Mouse (Mus musculus) midbrain, postnatal 0 days (tissue): Measurements from ENCODE around the gene Arhgef17. TPM values are rescaled to one million over a fixed set of nuclear protein-coding genes. Genes with fewer than 3 reads are reported as not detected.

Experiments
- ATAC-seq: fragments of 200-750 bp; cut with Nextera tagmentation; 2 replicates; pipeline ENCODE4 v1.8.0; 2017; ENCODE audit warnings: moderate number of reproducible peaks, mild to moderate bottlenecking, moderate TSS enrichment, moderate library complexity; ENCODE audit not compliant: low FRiP score
- DNase-seq: peaks from one replicate; pipeline ENCODE4 v3.0.0-alpha.2; 2015; ENCODE audit warnings: low spot score
- H3K27ac ChIP-seq: fragments of 300-500 bp; sonication (generic); 2 replicates; pipeline ENCODE4 v1.5.1; 2014; ENCODE audit warnings: low read depth, mild to moderate bottlenecking, low read length, mixed read lengths
- H3K27me3 ChIP-seq: fragments of 300-500 bp; sonication (generic); 2 replicates; pipeline ENCODE4 v1.6.1; 2014; ENCODE audit warnings: low read length, control low read depth, mixed read lengths; ENCODE audit not compliant: insufficient read depth
- H3K36me3 ChIP-seq: fragments of 300-500 bp; sonication (generic); 2 replicates; pipeline ENCODE4 v1.6.1; 2014; ENCODE audit warnings: low read length, control low read depth, mixed read lengths; ENCODE audit not compliant: insufficient read depth
- H3K4me1 ChIP-seq: fragments of 300-500 bp; sonication (generic); 2 replicates; pipeline ENCODE4 v1.6.1; 2014; ENCODE audit warnings: mild to moderate bottlenecking, control low read depth, antibody characterized with exemption, low read length, mixed read lengths; ENCODE audit not compliant: insufficient read depth
- H3K4me2 ChIP-seq: fragments of 300-500 bp; sonication (generic); 2 replicates; pipeline ENCODE4 v1.6.1; 2014; ENCODE audit warnings: low read depth, mild to moderate bottlenecking, low read length, mixed read lengths; ENCODE audit not compliant: poor library complexity, severe bottlenecking
- H3K4me3 ChIP-seq: fragments of 300-500 bp; sonication (generic); 2 replicates; pipeline ENCODE4 v1.5.1; 2014; ENCODE audit warnings: low read depth, mild to moderate bottlenecking, low read length, moderate library complexity
- H3K9ac ChIP-seq: fragments of 300-500 bp; sonication (generic); replicated peaks from 2 replicates; pipeline ENCODE4 v1.6.1; 2014; ENCODE audit warnings: mild to moderate bottlenecking, low read length, moderate library complexity, mixed read lengths; ENCODE audit not compliant: poor library complexity, severe bottlenecking
- H3K9me3 ChIP-seq: fragments of 300-500 bp; sonication (generic); 2 replicates; pipeline ENCODE4 v1.6.1; 2016; ENCODE audit warnings: low read length, control low read depth
- CTCF ChIP-seq: IDR thresholded peaks from 2 replicates; pipeline ENCODE4 v1.5.1; 2016; ENCODE audit warnings: antibody characterized with exemption, mild to moderate bottlenecking
- WGBS: fragments of 180-500 bp; shearing (Covaris S2); extraction: QIAGEN DNeasy Blood & Tissue Kit; methylation state at CpG from one replicate; pipeline ENCODE4 v1.1.7; 2014; 5-methylcytosine and 5-hydroxymethylcytosine counted together
- polyA plus RNA-seq: library from polyadenylated mRNA; unstranded; fragments of >200 nt; fragmentation: Nextera tagmentation; extraction: Ambion mirVana; gene quantifications from 2 replicates; pipeline ENCODE4 v1.2.1, GENCODE M21; 2015
- total RNA-seq: library from RNA; depleted of rRNA; stranded (reverse); fragments of >200 nt; gene quantifications from 2 replicates; pipeline ENCODE4 v1.2.3, GENCODE M21; 2014

The Arhgef17 gene
- total and polyA plus RNA-seq, 2 experiments from 2014 or later = 16.3 to 89.1 TPM

GRCm38 (mm10) chr7:100860450-100860849, 71.5 kb downstream of the Arhgef17 start:
- WGBS = 87% methylated on average over 3 of the region's 3 CpGs
- no peaks in the 10 kb centered on the region for H3K9me3 ChIP-seq
- H3K4me3 ChIP-seq = no peak overlapping the region
- no peak overlapping the region for H3K4me2 ChIP-seq
- H3K27ac ChIP-seq = no peak overlapping the region
- no peak overlapping the region for H3K9ac ChIP-seq
- no peaks in the 10 kb centered on the region for H3K36me3 ChIP-seq
- ATAC-seq (no peak), DNase-seq (no peak)
- no peaks in the 10 kb centered on the region for H3K27me3 ChIP-seq
- H3K4me1 ChIP-seq = no peaks in the 10 kb centered on the region
- no peak for TF ChIP-seq CTCF

- DNase-seq (no peak), ATAC-seq (no peak)
- Histone ChIP-seq H3K4me2 (no peak overlapping the region), H3K4me1 (peaks cover 3% of the 10 kb centered on the region; the same call in 1 of the 2 replicates), H3K36me3 (no peaks in the 10 kb centered on the region), H3K4me3 (no peak overlapping the region), H3K9me3 (no peaks in the 10 kb centered on the region), H3K27me3 (no peaks in the 10 kb centered on the region), H3K9ac (no peak overlapping the region), H3K27ac (no peak overlapping the region)
- 68% methylated on average over 5 of the region's 5 CpGs for WGBS
- TF ChIP-seq CTCF = no peak
Measured at GRCm38 (mm10) chr7:100855795-100856573, 75.9 kb downstream of the Arhgef17 start.

GRCm38 (mm10) chr7:100855300-100855699, 76.6 kb downstream of the Arhgef17 start:
- H3K4me2 ChIP-seq = no peak overlapping the region
- H3K27ac ChIP-seq = no peak overlapping the region
- peaks cover 3% of the 10 kb centered on the region; the same call in 1 of the 2 replicates for H3K4me1 ChIP-seq
- TF ChIP-seq CTCF = no peak
- H3K36me3 ChIP-seq = no peaks in the 10 kb centered on the region
- DNase-seq = no peak
- ATAC-seq = no peak
- no peak overlapping the region for H3K9ac ChIP-seq
- H3K4me3 ChIP-seq = no peak overlapping the region
- no peaks in the 10 kb centered on the region for H3K9me3 ChIP-seq
- H3K27me3 ChIP-seq = no peaks in the 10 kb centered on the region
- 35% methylated on average over 4 of the region's 4 CpGs for WGBS

GRCm38 (mm10) chr7:100854861-100855260, 77.0 kb downstream of the Arhgef17 start:
- WGBS = 80% methylated on average over 5 of the region's 5 CpGs
- DNase-seq = no peak
- no peak overlapping the region for H3K4me3 ChIP-seq

GRCm38 (mm10) chr7:100854137-100854814, 77.6 kb downstream of the Arhgef17 start:
- no peak overlapping the region for H3K27ac ChIP-seq
- H3K9me3 ChIP-seq = no peaks in the 10 kb centered on the region
- no peaks in the 10 kb centered on the region for H3K36me3 ChIP-seq
- H3K27me3 ChIP-seq = no peaks in the 10 kb centered on the region
- TF ChIP-seq CTCF = no peak
- H3K4me1 ChIP-seq = peaks cover 3% of the 10 kb centered on the region; the same call in 1 of the 2 replicates
- no peak overlapping the region for H3K9ac ChIP-seq
- no peak for ATAC-seq
- no peak for DNase-seq
- H3K4me2 ChIP-seq = no peak overlapping the region
- no peak overlapping the region for H3K4me3 ChIP-seq
- 65% methylated on average over 6 of the region's 6 CpGs for WGBS

More at GRCm38 (mm10) chr7:100854861-100855260, 77.0 kb downstream of the Arhgef17 start:
- Histone ChIP-seq H3K36me3 (no peaks in the 10 kb centered on the region), H3K27ac (no peak overlapping the region), H3K9ac (no peak overlapping the region), H3K4me1 (peaks cover 3% of the 10 kb centered on the region; the same call in 1 of the 2 replicates), H3K27me3 (no peaks in the 10 kb centered on the region), H3K9me3 (no peaks in the 10 kb centered on the region), H3K4me2 (no peak overlapping the region)
- no peak for TF ChIP-seq CTCF
- no peak for ATAC-seq

- TF ChIP-seq CTCF = no peak
- no peak overlapping the region for H3K4me2 ChIP-seq
- H3K4me3 ChIP-seq = no peak overlapping the region
- H3K36me3 ChIP-seq = no peaks in the 10 kb centered on the region
- DNase-seq (no peak), ATAC-seq (no peak)
- no peak overlapping the region for H3K9ac ChIP-seq
- 84% methylated on average over 3 of the region's 3 CpGs for WGBS
- no peaks in the 10 kb centered on the region for H3K9me3 ChIP-seq
- no peaks in the 10 kb centered on the region for H3K27me3 ChIP-seq
- H3K27ac ChIP-seq = no peak overlapping the region
- peaks cover 3% of the 10 kb centered on the region; the same call in 1 of the 2 replicates for H3K4me1 ChIP-seq
Measured at GRCm38 (mm10) chr7:100853396-100853795, 78.5 kb downstream of the Arhgef17 start.
